Mouse (Mus musculus) hindbrain, embryonic 14.5 days (tissue): ENCODE data around the gene Kbtbd6. TPM values are rescaled to one million over a fixed set of nuclear protein-coding genes. Genes with fewer than 3 reads are reported as not detected.
"Not testable (repeated sequence)": the region's sequence is repeated elsewhere in the genome, so short reads cannot be mapped to it uniquely, and the experiment has no call there.

Experiments used
- ATAC-seq: fragments of 200-750 bp; cut with Nextera tagmentation; 2 replicates; pipeline ENCODE4 v1.8.0; 2017; ENCODE audit warnings: moderate number of reproducible peaks, mild to moderate bottlenecking, moderate TSS enrichment, moderate library complexity; ENCODE audit not compliant: low FRiP score
- DNase-seq: peaks from one replicate; pipeline ENCODE4 v3.0.0-alpha.2; 2015; ENCODE audit warnings: low spot score
- H3K27ac ChIP-seq: fragments of 300-500 bp; sonication (generic); 2 replicates; pipeline ENCODE4 v1.5.1; 2014; ENCODE audit warnings: mild to moderate bottlenecking, moderate library complexity
- H3K27me3 ChIP-seq: fragments of 300-500 bp; sonication (generic); 2 replicates; pipeline ENCODE4 v1.6.1; 2014; ENCODE audit warnings: mild to moderate bottlenecking, low read length, mixed read lengths; ENCODE audit not compliant: control insufficient read depth, insufficient read depth
- H3K36me3 ChIP-seq: fragments of 300-500 bp; sonication (generic); replicated peaks from 2 replicates; pipeline ENCODE4 v1.6.1; 2014; ENCODE audit not compliant: control insufficient read depth, insufficient read depth
- H3K4me1 ChIP-seq: fragments of 300-500 bp; sonication (generic); replicated peaks from 2 replicates; pipeline ENCODE4 v1.6.1; 2014; ENCODE audit warnings: antibody characterized with exemption, low read length, mixed read lengths; ENCODE audit not compliant: control insufficient read depth, insufficient read depth
- H3K4me2 ChIP-seq: fragments of 300-500 bp; sonication (generic); replicated peaks from 2 replicates; pipeline ENCODE4 v1.6.1; 2014; ENCODE audit warnings: mild to moderate bottlenecking, moderate library complexity
- H3K4me3 ChIP-seq: fragments of 300-500 bp; sonication (generic); replicated peaks from 2 replicates; pipeline ENCODE4 v1.5.1; 2014; ENCODE audit warnings: mild to moderate bottlenecking, low read length
- H3K9ac ChIP-seq: fragments of 300-500 bp; sonication (generic); 2 replicates; pipeline ENCODE4 v1.6.1; 2014
- H3K9me3 ChIP-seq: fragments of 300-500 bp; sonication (generic); 2 replicates; pipeline ENCODE4 v1.6.1; 2016; ENCODE audit warnings: low read length; ENCODE audit not compliant: control insufficient read depth
- WGBS: fragments of 180-500 bp; shearing (Covaris S2); extraction: QIAGEN DNeasy Blood & Tissue Kit; methylation state at CpG from one replicate; pipeline ENCODE4 v1.1.7; 2014; 5-methylcytosine and 5-hydroxymethylcytosine counted together
- polyA plus RNA-seq: library from polyadenylated mRNA; unstranded; fragments of >200 nt; fragmentation: Nextera tagmentation; extraction: Ambion mirVana; gene quantifications from 2 replicates; pipeline ENCODE4 v1.2.1, GENCODE M21; 2014

Kbtbd6 gene
- 1.9 and 2.3 TPM in 2 replicates for polyA plus RNA-seq

- H3K36me3 ChIP-seq, H3K4me1 ChIP-seq, H3K9me3 ChIP-seq, H3K27me3 ChIP-seq, H3K27ac ChIP-seq: not testable (repeated sequence)
- Histone ChIP-seq H3K4me2 (peak within 1 kb of the TSS; percentile 57), H3K4me3 (peak within 1 kb of the TSS; percentile 47), H3K9ac (peak within 1 kb of the TSS; percentile 35; the same call in 1 of the 2 replicates)
- peak; percentile 94 for DNase-seq
- under 1% methylated on average over 32 of the region's 89 CpGs for WGBS
- ATAC-seq: peak; percentile 93
Measured at GRCm38 (mm10) chr14:79451681-79452590, at the start of gene Kbtbd6. Gene Kbtbd6, plus strand, starts transcription at chr14:79451835.

GRCm38 (mm10) chr14:79407641-79408040 lies 44.0 kb upstream of the Kbtbd6 start:
- Histone ChIP-seq H3K36me3 (peaks cover 27% of the 10 kb centered on the region), H3K4me2 (no peak overlapping the region), H3K4me1 (no peaks in the 10 kb centered on the region), H3K9me3 (no peaks in the 10 kb centered on the region), H3K27ac (no peak overlapping the region), H3K9ac (no peak overlapping the region), H3K4me3 (no peak overlapping the region), H3K27me3 (no peaks in the 10 kb centered on the region)
- WGBS: 85% methylated on average over 2 of the region's 2 CpGs
- ATAC-seq (no peak), DNase-seq (no peak)

- H3K27ac ChIP-seq: no peak overlapping the region
- ATAC-seq (no peak), DNase-seq (no peak)
- H3K36me3 ChIP-seq: peaks cover 30% of the 10 kb centered on the region
- no peak overlapping the region for H3K4me3 ChIP-seq
- no peak overlapping the region for H3K9ac ChIP-seq
- H3K4me1 ChIP-seq: no peaks in the 10 kb centered on the region
- H3K4me2 ChIP-seq: no peak overlapping the region
- no peaks in the 10 kb centered on the region for H3K27me3 ChIP-seq
- no peaks in the 10 kb centered on the region for H3K9me3 ChIP-seq
- WGBS: 95% methylated on average over 6 of the region's 6 CpGs
Measured at GRCm38 (mm10) chr14:79409278-79409830, 42.3 kb upstream of the Kbtbd6 start.

GRCm38 (mm10) chr14:79410662-79411061 lies 41.0 kb upstream of the Kbtbd6 start:
- Histone ChIP-seq H3K36me3 (peaks cover 30% of the 10 kb centered on the region), H3K4me1 (no peaks in the 10 kb centered on the region), H3K27ac (no peak overlapping the region), H3K4me2 (no peak overlapping the region), H3K4me3 (no peak overlapping the region), H3K9me3 (no peaks in the 10 kb centered on the region), H3K27me3 (no peaks in the 10 kb centered on the region), H3K9ac (no peak overlapping the region)
- no peak for ATAC-seq
- DNase-seq: no peak
- 71% methylated on average over 2 of the region's 2 CpGs for WGBS

GRCm38 (mm10) chr14:79413121-79413520 lies 38.5 kb upstream of the Kbtbd6 start:
- no peak for ATAC-seq
- WGBS: 86% methylated on average over 6 of the region's 6 CpGs

GRCm38 (mm10) chr14:79420083-79420685 lies 31.5 kb upstream of the Kbtbd6 start:
- H3K27ac ChIP-seq: no peak overlapping the region
- no peak for ATAC-seq
- H3K36me3 ChIP-seq: peaks cover 15% of the 10 kb centered on the region; the same call in 1 of the 2 replicates
- 27% methylated on average over 20 of the region's 20 CpGs for WGBS
- no peaks in the 10 kb centered on the region for H3K9me3 ChIP-seq
- DNase-seq: no peak
- H3K4me1 ChIP-seq: no peaks in the 10 kb centered on the region; the same call in 1 of the 2 replicates
- H3K4me3 ChIP-seq: no peak overlapping the region
- no peaks in the 10 kb centered on the region for H3K27me3 ChIP-seq
- H3K9ac ChIP-seq: no peak overlapping the region
- H3K4me2 ChIP-seq: peak overlapping the region; percentile 21; the same call in 1 of the 2 replicates

More at GRCm38 (mm10) chr14:79413121-79413520, 38.5 kb upstream of the Kbtbd6 start:
- Histone ChIP-seq H3K9me3 (no peaks in the 10 kb centered on the region), H3K27ac (no peak overlapping the region), H3K36me3 (peaks cover 28% of the 10 kb centered on the region), H3K4me3 (no peak overlapping the region), H3K4me2 (no peak overlapping the region), H3K9ac (no peak overlapping the region), H3K4me1 (no peaks in the 10 kb centered on the region), H3K27me3 (no peaks in the 10 kb centered on the region)
- no peak for DNase-seq

- peaks cover 12% of the 10 kb centered on the region for H3K9me3 ChIP-seq
- under 1% methylated on average over 40 of the region's 44 CpGs for WGBS
- peak; percentile 94 for DNase-seq
- no peaks in the 10 kb centered on the region for H3K4me1 ChIP-seq
- peak; percentile 99 for ATAC-seq
- peak within 1 kb of the TSS; percentile 88 for H3K27ac ChIP-seq
- H3K36me3 ChIP-seq: peaks cover 8% of the 10 kb centered on the region
- peak within 1 kb of the TSS; percentile 56 for H3K4me3 ChIP-seq
- no peaks in the 10 kb centered on the region for H3K27me3 ChIP-seq
- peak within 1 kb of the TSS; percentile 54 for H3K4me2 ChIP-seq
- H3K9ac ChIP-seq: peak within 1 kb of the TSS; percentile 67
Measured at GRCm38 (mm10) chr14:79425979-79426729, 25.5 kb upstream of the Kbtbd6 start, which contains the start of gene Kbtbd7. Gene Kbtbd7, plus strand, starts transcription at chr14:79426511.

GRCm38 (mm10) chr14:79426730-79427365 lies 24.8 kb upstream of the Kbtbd6 start:
- Histone ChIP-seq H3K9me3 (peaks cover 12% of the 10 kb centered on the region), H3K4me2 (peak overlapping the region; percentile 54), H3K9ac (peak overlapping the region; percentile 67), H3K4me3 (peak overlapping the region; percentile 56), H3K27ac (peak overlapping the region; percentile 88; the same call in 1 of the 2 replicates)
- H3K27me3 ChIP-seq, DNase-seq, H3K36me3 ChIP-seq, H3K4me1 ChIP-seq: not testable (repeated sequence)
- WGBS: no CpG with 5 or more reads among the region's 59 CpGs
- ATAC-seq: peak; percentile 61
